Mouse (Mus musculus) right cerebral cortex, postnatal 36 days (tissue): ENCODE measurements around the gene Rnf151.
"Not testable (repeated sequence)": the region's sequence is repeated elsewhere in the genome, so short reads cannot be mapped to it uniquely, and the experiment has no call there.

ENCODE experiments used
- DNase-seq, 2 experiments: peaks; one replicate each; pipeline ENCODE4 v3.0.0; 2022; ENCODE audit warnings: low spot score in 2 of 2, mixed read lengths in 1 of 2

Rnf151 gene

GRCm38 (mm10) chr17:24667416-24667815 is 50.4 kb downstream of the Rnf151 start:
- no peak for DNase-seq

GRCm38 (mm10) chr17:24667011-24667410 is 50.9 kb downstream of the Rnf151 start:
- DNase-seq: not testable (repeated sequence)
